Mouse (Mus musculus) lung, embryonic 15.5 days (tissue): Measurements from ENCODE around the gene 1110004F10Rik. TPM values are rescaled to one million over a fixed set of nuclear protein-coding genes. Genes with fewer than 3 reads are reported as not detected.
A peak's percentile ranks its signal among the peaks of the same experiment; 100 is the strongest.

Source experiments
- ATAC-seq: fragments of 200-750 bp; cut with Nextera tagmentation; 2 replicates; pipeline ENCODE4 v1.8.0; 2017; ENCODE audit warnings: moderate number of reproducible peaks, borderline replicate concordance; ENCODE audit not compliant: low FRiP score, low TSS enrichment; ENCODE audit errors: extremely low read depth
- H3K27ac ChIP-seq: fragments of 300-500 bp; sonication (generic); 2 replicates; pipeline ENCODE4 v1.5.1; 2015; ENCODE audit warnings: moderate library complexity, mild to moderate bottlenecking, inconsistent platforms
- H3K27me3 ChIP-seq: fragments of 300-500 bp; sonication (generic); 2 replicates; pipeline ENCODE4 v1.6.1; 2015; ENCODE audit warnings: inconsistent platforms
- H3K36me3 ChIP-seq: fragments of 300-500 bp; sonication (generic); 2 replicates; pipeline ENCODE4 v1.6.1; 2015; ENCODE audit warnings: inconsistent platforms
- H3K4me1 ChIP-seq: fragments of 300-500 bp; sonication (generic); 2 replicates; pipeline ENCODE4 v1.6.1; 2015; ENCODE audit warnings: inconsistent platforms
- H3K4me2 ChIP-seq: fragments of 300-500 bp; sonication (generic); 2 replicates; pipeline ENCODE4 v1.6.1; 2015; ENCODE audit warnings: inconsistent platforms, mild to moderate bottlenecking, moderate library complexity
- H3K4me3 ChIP-seq: fragments of 300-500 bp; sonication (generic); 2 replicates; pipeline ENCODE4 v1.5.1; 2015; ENCODE audit warnings: mild to moderate bottlenecking, inconsistent platforms
- H3K9ac ChIP-seq: fragments of 300-500 bp; sonication (generic); 2 replicates; pipeline ENCODE4 v1.6.1; 2015; ENCODE audit warnings: inconsistent platforms
- H3K9me3 ChIP-seq: fragments of 300-500 bp; sonication (generic); 2 replicates; pipeline ENCODE4 v1.6.1; 2016; ENCODE audit warnings: inconsistent platforms
- WGBS: fragments of 180-500 bp; shearing (Covaris S2); methylation state at CpG from one replicate; pipeline ENCODE4 v1.1.7; 2015; 5-methylcytosine and 5-hydroxymethylcytosine counted together
- polyA plus RNA-seq: library from polyadenylated mRNA; unstranded; fragments of >200 nt; fragmentation: Nextera tagmentation; extraction: Ambion mirVana; gene quantifications from 2 replicates; pipeline ENCODE4 v1.2.1, GENCODE M21; 2015

The 1110004F10Rik gene
- polyA plus RNA-seq = 254 and 260 TPM in 2 replicates

GRCm38 (mm10) chr7:116039196-116039537, at the start of gene 1110004F10Rik:
TSS of gene 1110004F10Rik (plus strand) at chr7:116039397.
- ATAC-seq = 0 out of 2 replicates have a peak, but pooled peaks have one; percentile 23
- whole genome bisulfite sequencing = 2% methylated on average over 11 of the region's 11 CpGs
- Histone ChIP-seq H3K36me3 (no peaks in the 10 kb centered on the region), H3K4me2 (peak within 1 kb of the TSS; percentile 97), H3K27me3 (peaks cover 53% of the 10 kb centered on the region), H3K9me3 (no peaks in the 10 kb centered on the region), H3K4me3 (peak within 1 kb of the TSS; percentile 48), H3K4me1 (peaks cover 26% of the 10 kb centered on the region), H3K27ac (no peak within 1 kb of the TSS), H3K9ac (peak within 1 kb of the TSS; percentile 32)

- H3K27ac ChIP-seq = no peak overlapping the region
- H3K36me3 ChIP-seq = no peaks in the 10 kb centered on the region
- H3K9me3 ChIP-seq = no peaks in the 10 kb centered on the region
- H3K4me3 ChIP-seq = no peak overlapping the region
- H3K4me2 ChIP-seq = no peak overlapping the region
- WGBS = 84% methylated on average over 4 of the region's 4 CpGs
- no peaks in the 10 kb centered on the region for H3K27me3 ChIP-seq
- no peaks in the 10 kb centered on the region for H3K4me1 ChIP-seq
- H3K9ac ChIP-seq = no peak overlapping the region
- ATAC-seq = no peak
Observed at GRCm38 (mm10) chr7:116002726-116003125, 36.5 kb upstream of the 1110004F10Rik start.

- peaks cover 20% of the 10 kb centered on the region for H3K4me1 ChIP-seq
- no peaks in the 10 kb centered on the region for H3K9me3 ChIP-seq
- H3K36me3 ChIP-seq = no peaks in the 10 kb centered on the region
- H3K27ac ChIP-seq = peak overlapping the region; percentile 92; the same call in 1 of the 2 replicates
- H3K4me2 ChIP-seq = peak overlapping the region; percentile 98
- H3K4me3 ChIP-seq = peak overlapping the region; percentile 60; the same call in 1 of the 2 replicates
- 61% methylated on average over 3 of the region's 3 CpGs for WGBS
- no peak for ATAC-seq
- H3K27me3 ChIP-seq = peaks cover 20% of the 10 kb centered on the region
- no peak overlapping the region for H3K9ac ChIP-seq
Observed at GRCm38 (mm10) chr7:116029991-116030390, 9.2 kb upstream of the 1110004F10Rik start.

DNA sequence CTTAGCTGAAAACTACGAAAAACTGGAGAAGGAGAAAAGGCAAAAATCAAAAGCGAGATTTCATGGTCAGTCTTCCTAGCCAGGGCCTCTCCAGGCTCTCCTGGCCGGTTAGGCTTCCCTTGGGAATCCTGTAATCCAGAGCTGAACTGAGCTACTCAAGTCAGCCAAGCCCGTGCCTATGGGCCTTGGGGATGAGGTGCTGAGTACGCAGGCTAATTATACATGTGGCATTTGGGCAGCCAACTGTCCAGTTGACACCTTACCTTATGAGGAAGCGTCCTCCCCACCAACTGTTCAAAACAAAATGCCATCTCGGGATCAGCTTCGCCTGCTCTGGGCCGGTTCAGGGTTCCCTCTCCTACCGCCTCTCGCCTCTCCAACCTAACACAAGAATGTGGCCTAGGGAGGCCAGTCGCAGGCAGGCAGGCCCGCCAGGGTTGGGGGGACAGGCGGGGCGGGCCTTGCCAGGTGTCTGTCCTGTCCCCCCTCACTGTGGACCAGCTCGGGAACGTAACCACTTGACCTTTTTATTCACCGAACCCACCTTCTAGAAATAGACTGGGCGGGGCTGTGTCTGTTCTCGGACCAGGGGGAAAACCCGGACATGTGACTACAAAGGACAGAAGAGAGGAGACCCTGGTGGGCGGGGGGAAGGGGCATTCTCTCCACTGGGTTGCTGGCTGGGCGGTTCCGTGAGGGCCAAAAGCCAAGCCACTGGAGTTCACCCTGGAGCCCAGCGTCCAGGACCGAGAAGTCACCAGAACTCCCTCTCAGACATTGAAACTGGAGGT, 8.4 kb upstream of the 1110004F10Rik start:
- peaks cover 28% of the 10 kb centered on the region for H3K27me3 ChIP-seq

GRCm38 (mm10) chr7:116031388-116031717, 7.8 kb upstream of the 1110004F10Rik start:
- H3K4me2 ChIP-seq = peak overlapping the region; percentile 98
- peak; percentile 6; the same call in 1 of the 2 replicates for ATAC-seq
- peaks cover 33% of the 10 kb centered on the region for H3K27me3 ChIP-seq
- peaks cover 21% of the 10 kb centered on the region for H3K4me1 ChIP-seq
- H3K4me3 ChIP-seq = peak overlapping the region; percentile 60
- no peaks in the 10 kb centered on the region for H3K36me3 ChIP-seq
- H3K9me3 ChIP-seq = no peaks in the 10 kb centered on the region
- peak overlapping the region; percentile 79 for H3K9ac ChIP-seq
- WGBS = 1% methylated on average over 14 of the region's 14 CpGs
- peak overlapping the region; percentile 92 for H3K27ac ChIP-seq

More for the DNA sequence above, 8.4 kb upstream of the 1110004F10Rik start:
- no peaks in the 10 kb centered on the region for H3K9me3 ChIP-seq
- peak overlapping the region; percentile 98 for H3K4me2 ChIP-seq
- H3K4me3 ChIP-seq = peak overlapping the region; percentile 60
- 24% methylated on average over 26 of the region's 26 CpGs for WGBS
- peak overlapping the region; percentile 92 for H3K27ac ChIP-seq
- peaks cover 21% of the 10 kb centered on the region for H3K4me1 ChIP-seq
- H3K9ac ChIP-seq = peak overlapping the region; percentile 79
- peak; percentile 28 for ATAC-seq
- no peaks in the 10 kb centered on the region for H3K36me3 ChIP-seq

- under 1% methylated on average over 65 of the region's 65 CpGs for WGBS
- peak; percentile 47; the same call in 1 of the 2 replicates for ATAC-seq
Observed at GRCm38 (mm10) chr7:116031718-116032595, 7.2 kb upstream of the 1110004F10Rik start.

DNA sequence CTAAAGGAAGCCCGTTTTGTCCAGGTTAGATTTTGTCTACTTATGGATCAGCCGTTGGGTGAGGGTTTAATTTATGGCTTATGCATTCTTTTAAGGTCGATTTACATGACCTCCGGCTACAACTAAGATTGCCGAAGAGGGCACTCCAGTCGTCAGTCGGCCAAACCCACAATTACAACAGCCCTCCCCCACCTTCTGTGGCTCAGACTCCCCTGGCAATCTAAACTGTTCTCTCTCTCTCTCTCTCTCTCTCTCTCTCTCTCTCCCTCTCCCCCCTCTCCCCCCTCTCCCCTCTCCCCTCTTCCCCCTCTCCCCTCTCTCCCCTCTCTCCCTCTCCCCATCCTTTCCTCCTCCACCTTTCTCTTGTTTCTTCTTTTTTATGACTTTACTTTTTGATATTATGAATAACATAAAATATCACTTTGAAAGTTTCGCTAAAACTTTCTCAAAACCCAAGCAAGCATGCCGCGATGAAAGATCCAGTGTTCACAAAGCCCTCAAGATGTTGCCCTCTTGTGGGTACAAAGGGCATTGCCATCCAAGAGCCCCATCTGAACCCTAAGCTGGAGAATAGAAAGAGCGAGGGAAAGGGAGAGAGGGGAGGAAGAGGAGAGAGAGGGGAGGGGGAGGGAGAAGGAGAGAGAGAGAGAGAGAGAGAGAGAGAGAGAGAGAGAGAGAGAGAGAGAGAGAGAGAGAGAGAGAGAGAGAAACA, 6.4 kb upstream of the 1110004F10Rik start:
- Histone ChIP-seq H3K4me1 (peaks cover 21% of the 10 kb centered on the region), H3K4me3 (peak overlapping the region; percentile 60), H3K36me3 (no peaks in the 10 kb centered on the region), H3K27me3 (peaks cover 46% of the 10 kb centered on the region), H3K9me3 (no peaks in the 10 kb centered on the region), H3K27ac (peak overlapping the region; percentile 92), H3K9ac (peak overlapping the region; percentile 79), H3K4me2 (peak overlapping the region; percentile 98)
- ATAC-seq = no peak
- WGBS = under 1% methylated on average over 11 of the region's 11 CpGs

More at GRCm38 (mm10) chr7:116031718-116032595, 7.2 kb upstream of the 1110004F10Rik start:
- Histone ChIP-seq H3K27ac (peak overlapping the region; percentile 92), H3K27me3 (peaks cover 39% of the 10 kb centered on the region), H3K9ac (peak overlapping the region; percentile 79), H3K4me3 (peak overlapping the region; percentile 60), H3K4me1 (peaks cover 21% of the 10 kb centered on the region), H3K4me2 (peak overlapping the region; percentile 98), H3K9me3 (no peaks in the 10 kb centered on the region), H3K36me3 (no peaks in the 10 kb centered on the region)

- peak; percentile 46 for ATAC-seq
- peak overlapping the region; percentile 98 for H3K4me2 ChIP-seq
- no peaks in the 10 kb centered on the region for H3K9me3 ChIP-seq
- WGBS = 2% methylated on average over 54 of the region's 54 CpGs
- H3K9ac ChIP-seq = peak overlapping the region; percentile 58
- peak overlapping the region; percentile 60 for H3K4me3 ChIP-seq
- peak overlapping the region; percentile 92 for H3K27ac ChIP-seq
- peaks cover 28% of the 10 kb centered on the region for H3K4me1 ChIP-seq
- peaks cover 54% of the 10 kb centered on the region for H3K27me3 ChIP-seq
- H3K36me3 ChIP-seq = no peaks in the 10 kb centered on the region
Observed at GRCm38 (mm10) chr7:116033371-116034241, 5.6 kb upstream of the 1110004F10Rik start.

GRCm38 (mm10) chr7:116034282-116034758, 4.9 kb upstream of the 1110004F10Rik start:
- peak overlapping the region; percentile 98 for H3K4me2 ChIP-seq
- no peaks in the 10 kb centered on the region for H3K9me3 ChIP-seq
- under 1% methylated on average over 25 of the region's 25 CpGs for WGBS
- peak; percentile 41 for ATAC-seq
- H3K4me3 ChIP-seq = peak overlapping the region; percentile 60
- H3K4me1 ChIP-seq = peaks cover 35% of the 10 kb centered on the region
- no peaks in the 10 kb centered on the region for H3K36me3 ChIP-seq
- peak overlapping the region; percentile 92 for H3K27ac ChIP-seq
- H3K9ac ChIP-seq = peak overlapping the region; percentile 58
- H3K27me3 ChIP-seq = peaks cover 60% of the 10 kb centered on the region

- H3K4me3 ChIP-seq = no peak overlapping the region
- H3K9me3 ChIP-seq = no peaks in the 10 kb centered on the region
- 61% methylated on average over 4 of the region's 4 CpGs for WGBS
- no peaks in the 10 kb centered on the region for H3K36me3 ChIP-seq
- no peak overlapping the region for H3K9ac ChIP-seq
- H3K27me3 ChIP-seq = peaks cover 59% of the 10 kb centered on the region
- H3K27ac ChIP-seq = no peak overlapping the region
- no peak for ATAC-seq
- peaks cover 37% of the 10 kb centered on the region for H3K4me1 ChIP-seq
- no peak overlapping the region for H3K4me2 ChIP-seq
Observed at GRCm38 (mm10) chr7:116035504-116035903, 3.7 kb upstream of the 1110004F10Rik start.
